Mouse (Mus musculus) embryonic facial prominence, embryonic 15.5 days (tissue): Measurements from ENCODE around the gene H2-K1. TPM values are rescaled to one million over a fixed set of nuclear protein-coding genes. Genes with fewer than 3 reads are reported as not detected.

Experiments
- ATAC-seq: fragments of 200-750 bp; cut with Nextera tagmentation; 2 replicates; pipeline ENCODE4 v1.8.0; 2017; ENCODE audit warnings: low read depth, moderate TSS enrichment; ENCODE audit not compliant: insufficient number of reproducible peaks, low FRiP score, low TSS enrichment
- H3K27ac ChIP-seq: fragments of 300-500 bp; sonication (generic); replicated peaks from 2 replicates; pipeline ENCODE4 v1.5.1; 2015; ENCODE audit warnings: mild to moderate bottlenecking, inconsistent platforms
- H3K27me3 ChIP-seq: fragments of 300-500 bp; sonication (generic); 2 replicates; pipeline ENCODE4 v1.6.1; 2015; ENCODE audit warnings: inconsistent platforms
- H3K36me3 ChIP-seq: fragments of 300-500 bp; sonication (generic); 2 replicates; pipeline ENCODE4 v1.6.1; 2015; ENCODE audit warnings: mild to moderate bottlenecking, inconsistent platforms
- H3K4me1 ChIP-seq: fragments of 300-500 bp; sonication (generic); 2 replicates; pipeline ENCODE4 v1.6.1; 2015; ENCODE audit warnings: inconsistent platforms
- H3K4me2 ChIP-seq: fragments of 300-500 bp; sonication (generic); replicated peaks from 2 replicates; pipeline ENCODE4 v1.6.1; 2015; ENCODE audit warnings: mild to moderate bottlenecking, inconsistent platforms
- H3K4me3 ChIP-seq: fragments of 300-500 bp; sonication (generic); replicated peaks from 2 replicates; pipeline ENCODE4 v1.5.1; 2015; ENCODE audit warnings: mild to moderate bottlenecking, inconsistent platforms
- H3K9ac ChIP-seq: fragments of 300-500 bp; sonication (generic); 2 replicates; pipeline ENCODE4 v1.6.1; 2015; ENCODE audit warnings: inconsistent platforms
- H3K9me3 ChIP-seq: fragments of 300-500 bp; sonication (generic); replicated peaks from 2 replicates; pipeline ENCODE4 v1.6.1; 2016; ENCODE audit warnings: inconsistent platforms
- WGBS: fragments of 180-500 bp; shearing (Covaris S2); methylation state at CpG from one replicate; pipeline ENCODE4 v1.1.7; 2015; 5-methylcytosine and 5-hydroxymethylcytosine counted together
- polyA plus RNA-seq: library from polyadenylated mRNA; unstranded; fragments of >200 nt; fragmentation: Nextera tagmentation; extraction: Ambion mirVana; gene quantifications from 2 replicates; pipeline ENCODE4 v1.2.1, GENCODE M21; 2015

The H2-K1 gene
- polyA plus RNA-seq, 1 experiment from 2014 or later: 29.0 TPM

DNA sequence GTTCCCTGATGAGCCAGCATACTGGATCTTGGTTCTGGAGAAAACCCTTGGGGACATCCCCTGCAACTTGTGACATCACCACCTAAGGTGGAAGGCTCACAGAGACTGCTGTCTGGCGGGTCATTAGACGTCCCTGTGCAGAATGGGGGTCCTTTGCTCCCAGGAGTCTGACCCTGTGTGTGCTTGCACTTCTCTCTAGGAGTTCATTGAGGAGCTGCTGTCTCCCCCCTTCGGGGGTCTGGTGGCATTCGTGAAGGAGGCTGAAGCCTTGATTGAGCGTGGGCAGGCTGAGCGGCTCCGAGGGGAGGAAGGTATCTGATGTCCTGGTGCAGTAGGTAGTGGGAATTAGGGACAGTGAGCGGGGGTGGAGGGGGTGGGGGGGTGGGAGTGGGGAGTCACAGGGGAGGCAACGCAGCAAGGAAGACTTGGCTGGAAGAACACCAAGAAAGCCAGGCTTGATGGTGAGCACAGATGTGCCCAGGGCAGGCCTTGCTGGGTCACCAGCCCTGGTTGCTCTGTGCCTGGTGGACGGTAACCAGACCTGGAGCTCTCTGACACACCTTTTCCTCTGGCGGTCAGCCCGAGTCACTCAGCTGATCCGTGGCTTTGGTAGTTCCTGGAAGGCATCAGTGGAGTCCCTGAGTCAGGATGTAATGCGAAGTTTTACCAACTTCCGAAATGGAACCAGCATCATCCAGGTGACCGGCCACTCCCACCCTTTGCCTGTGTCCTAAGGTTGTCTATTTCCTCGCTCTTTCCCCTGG lies 34.9 kb downstream of the H2-K1 start:
- no peak overlapping the region for H3K4me3 ChIP-seq
- H3K36me3 ChIP-seq: peaks cover 56% of the 10 kb centered on the region
- no peak overlapping the region for H3K9ac ChIP-seq
- 87% methylated on average over 17 of the region's 17 CpGs for WGBS
- H3K4me2 ChIP-seq: no peak overlapping the region
- H3K27ac ChIP-seq: no peak overlapping the region
- H3K9me3 ChIP-seq: no peaks in the 10 kb centered on the region
- H3K27me3 ChIP-seq: no peaks in the 10 kb centered on the region
- no peak for ATAC-seq
- no peaks in the 10 kb centered on the region for H3K4me1 ChIP-seq

DNA sequence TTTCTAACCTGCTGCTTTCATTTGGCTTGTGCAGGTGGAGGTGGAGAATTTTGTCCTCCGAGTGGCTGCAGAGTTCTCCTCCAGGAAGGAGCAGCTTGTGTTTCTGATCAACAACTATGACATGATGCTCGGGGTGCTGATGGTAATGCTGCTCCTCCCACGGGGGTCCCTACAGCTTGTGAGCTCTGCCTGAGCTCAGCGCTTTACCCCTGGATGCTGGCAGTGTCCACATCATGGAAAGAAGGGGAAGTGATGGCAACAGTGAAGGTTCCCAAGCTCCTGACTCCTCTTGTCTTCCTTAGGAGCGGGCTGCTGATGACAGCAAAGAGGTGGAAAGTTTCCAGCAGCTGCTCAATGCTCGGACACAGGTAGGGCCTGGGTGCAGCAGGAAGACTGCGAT lies 37.3 kb downstream of the H2-K1 start:
- Histone ChIP-seq H3K9me3 (no peaks in the 10 kb centered on the region), H3K36me3 (peaks cover 79% of the 10 kb centered on the region), H3K4me3 (no peak overlapping the region), H3K4me2 (no peak overlapping the region), H3K27me3 (no peaks in the 10 kb centered on the region), H3K27ac (no peak overlapping the region), H3K9ac (no peak overlapping the region), H3K4me1 (no peaks in the 10 kb centered on the region)
- 90% methylated on average over 7 of the region's 7 CpGs for WGBS
- no peak for ATAC-seq

DNA sequence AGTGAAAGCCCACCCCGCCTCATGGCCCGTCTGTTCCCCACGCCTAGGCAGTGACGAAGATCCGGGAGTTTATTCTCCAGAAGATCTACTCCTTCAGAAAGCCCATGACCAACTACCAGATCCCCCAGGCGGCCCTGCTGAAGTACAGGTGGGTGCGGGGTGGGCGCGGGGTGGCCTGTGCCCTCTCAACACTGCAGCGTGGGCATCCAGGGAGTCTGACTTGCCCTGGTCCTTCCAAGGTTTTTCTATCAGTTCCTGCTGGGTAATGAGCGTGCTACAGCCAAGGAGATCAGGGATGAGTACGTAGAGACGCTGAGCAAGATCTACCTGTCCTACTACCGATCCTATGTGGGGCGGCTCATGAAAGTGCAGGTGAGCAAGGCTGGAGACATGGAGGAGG lies 40.2 kb downstream of the H2-K1 start:
- no peak overlapping the region for H3K4me3 ChIP-seq
- peaks cover 64% of the 10 kb centered on the region for H3K36me3 ChIP-seq

DNA sequence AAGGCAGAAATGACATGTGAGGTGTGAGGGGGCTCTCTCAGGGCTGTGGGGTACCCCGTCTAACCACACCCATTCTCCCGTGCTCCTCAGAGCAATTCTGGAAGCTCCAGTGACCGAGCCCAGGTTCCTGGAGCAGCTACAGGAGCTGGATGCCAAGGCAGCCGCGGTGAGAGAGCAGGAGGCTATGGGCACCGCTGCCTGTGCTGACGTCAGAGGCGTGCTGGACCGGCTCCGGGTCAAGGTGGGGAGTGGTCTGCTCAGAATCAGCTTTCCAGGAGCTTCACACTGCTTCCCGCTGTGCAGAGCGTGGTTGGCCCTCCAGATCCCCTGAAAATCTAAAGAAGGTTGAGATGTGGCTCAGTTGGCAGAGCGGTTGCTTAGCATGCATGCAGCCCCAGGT lies 41.0 kb downstream of the H2-K1 start:
- Histone ChIP-seq H3K27ac (no peak overlapping the region), H3K9ac (no peak overlapping the region), H3K9me3 (no peaks in the 10 kb centered on the region), H3K4me1 (peaks cover 17% of the 10 kb centered on the region), H3K27me3 (no peaks in the 10 kb centered on the region), H3K4me3 (no peak overlapping the region), H3K36me3 (peaks cover 62% of the 10 kb centered on the region), H3K4me2 (no peak overlapping the region)
- no peak for ATAC-seq
- 92% methylated on average over 13 of the region's 13 CpGs for WGBS

More for the DNA sequence above, 40.2 kb downstream of the H2-K1 start:
- Histone ChIP-seq H3K9ac (no peak overlapping the region), H3K9me3 (no peaks in the 10 kb centered on the region), H3K4me1 (peaks cover 11% of the 10 kb centered on the region), H3K27ac (no peak overlapping the region), H3K27me3 (no peaks in the 10 kb centered on the region), H3K4me2 (no peak overlapping the region)
- WGBS: 94% methylated on average over 15 of the region's 15 CpGs
- ATAC-seq: no peak

DNA sequence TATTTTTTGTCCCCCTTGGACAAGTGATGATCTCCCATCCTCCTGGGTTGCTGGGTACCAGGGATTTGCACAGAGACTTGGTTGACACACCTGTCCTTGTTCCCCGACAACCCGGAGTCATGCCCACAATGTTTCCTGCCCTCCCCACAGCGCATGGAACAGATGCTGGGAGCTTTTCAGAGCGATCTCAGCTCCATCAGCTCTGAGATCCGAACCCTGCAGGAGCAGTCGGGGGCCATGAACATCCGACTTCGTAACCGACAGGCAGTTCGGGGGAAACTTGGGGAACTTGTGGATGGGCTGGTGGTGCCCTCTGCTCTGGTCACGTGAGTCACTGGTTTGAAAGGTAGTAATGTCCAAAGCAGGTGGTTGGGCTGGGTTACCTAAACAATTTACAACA lies 41.7 kb downstream of the H2-K1 start:
- no peak for ATAC-seq
- WGBS: 95% methylated on average over 11 of the region's 11 CpGs
- Histone ChIP-seq H3K9me3 (no peaks in the 10 kb centered on the region), H3K27me3 (no peaks in the 10 kb centered on the region), H3K4me3 (no peak overlapping the region), H3K9ac (no peak overlapping the region), H3K27ac (no peak overlapping the region), H3K4me2 (no peak overlapping the region), H3K4me1 (peaks cover 24% of the 10 kb centered on the region), H3K36me3 (peaks cover 61% of the 10 kb centered on the region)

DNA sequence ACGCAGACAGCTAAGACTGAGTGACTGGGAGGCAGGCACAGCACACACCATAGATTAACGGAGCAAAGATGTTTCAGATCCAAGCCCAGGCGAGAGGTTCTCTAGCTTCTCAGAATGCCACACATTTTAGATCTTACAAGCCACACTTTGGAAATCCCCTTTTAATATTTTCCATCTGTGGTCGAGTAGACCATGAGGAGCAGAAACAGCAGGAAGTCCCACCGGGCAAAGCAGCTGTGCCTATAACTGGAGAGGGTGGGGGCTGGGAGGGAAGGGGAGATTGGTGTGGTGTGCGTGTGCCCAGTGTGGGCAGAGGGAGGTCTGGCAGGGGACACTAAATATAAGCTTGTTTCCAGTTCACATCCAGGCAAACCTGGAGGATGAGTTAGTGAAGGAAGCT lies 42.7 kb downstream of the H2-K1 start:
- peaks cover 34% of the 10 kb centered on the region for H3K4me1 ChIP-seq
- H3K27me3 ChIP-seq: no peaks in the 10 kb centered on the region
- ATAC-seq: no peak
- 55% methylated on average over 6 of the region's 6 CpGs for WGBS
- H3K4me3 ChIP-seq: no peak overlapping the region
- H3K9ac ChIP-seq: no peak overlapping the region
- H3K36me3 ChIP-seq: peaks cover 61% of the 10 kb centered on the region
- no peak overlapping the region for H3K27ac ChIP-seq
- no peak overlapping the region for H3K4me2 ChIP-seq
- no peaks in the 10 kb centered on the region for H3K9me3 ChIP-seq

DNA sequence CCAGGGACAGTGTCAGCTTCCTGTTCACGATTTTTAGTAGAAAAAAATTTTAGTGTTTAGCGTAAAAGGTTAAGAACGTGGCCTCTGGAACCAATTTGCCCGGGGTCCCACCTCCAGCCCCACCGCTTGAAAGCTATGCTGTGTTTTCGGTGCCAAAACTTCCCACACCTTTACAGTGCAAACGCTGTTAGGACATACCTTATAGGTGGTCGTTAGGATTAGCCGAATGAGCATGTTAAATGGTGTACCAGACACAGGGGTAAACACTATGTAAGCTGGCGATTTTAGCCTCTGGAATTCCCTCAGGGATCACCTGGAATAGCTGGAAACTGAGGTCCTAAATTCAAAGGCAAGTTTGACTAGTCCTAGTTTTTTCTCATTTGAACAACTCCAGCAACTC lies 43.8 kb downstream of the H2-K1 start:
- whole genome bisulfite sequencing: 10% methylated on average over 10 of the region's 10 CpGs
- H3K27me3 ChIP-seq: no peaks in the 10 kb centered on the region
- peak overlapping the region; percentile 70 for H3K4me2 ChIP-seq
- peak overlapping the region; percentile 97 for H3K27ac ChIP-seq
- H3K4me1 ChIP-seq: peaks cover 45% of the 10 kb centered on the region
- H3K9me3 ChIP-seq: no peaks in the 10 kb centered on the region
- no peak for ATAC-seq
- H3K4me3 ChIP-seq: peak overlapping the region; percentile 87
- peaks cover 60% of the 10 kb centered on the region for H3K36me3 ChIP-seq
- peak overlapping the region; percentile 44 for H3K9ac ChIP-seq

DNA sequence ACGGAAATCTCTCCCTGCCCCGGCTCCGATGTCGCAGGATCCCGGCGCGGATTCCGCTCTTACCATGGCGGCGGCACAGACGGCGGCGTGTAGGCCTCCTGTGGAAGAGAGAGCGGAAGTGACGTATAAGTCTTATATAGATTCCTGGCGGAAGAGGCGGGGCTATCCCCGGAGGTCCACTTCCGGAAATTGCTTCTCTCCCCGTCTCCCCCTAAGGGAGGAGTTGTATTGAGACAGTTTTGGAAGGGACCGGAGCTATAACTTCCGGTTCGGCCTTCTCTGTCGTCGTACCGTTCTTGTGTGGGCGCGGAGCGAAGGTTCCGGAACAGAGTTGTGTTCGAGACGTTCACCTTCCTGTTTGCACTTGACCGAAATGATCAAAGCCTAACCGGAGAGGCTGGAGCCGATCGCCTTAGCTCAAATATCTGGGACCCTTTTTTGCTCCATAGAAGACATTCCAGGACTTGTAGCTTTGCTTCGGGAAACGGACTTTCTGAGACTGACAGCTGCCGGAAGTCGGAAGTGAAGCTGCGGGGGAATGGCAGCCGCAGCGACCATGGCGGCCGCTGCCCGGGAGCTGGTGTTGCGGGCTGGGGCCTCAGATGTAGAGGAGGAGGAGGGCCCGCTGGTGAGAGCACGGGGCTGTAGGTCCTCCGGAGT lies 44.5 kb downstream of the H2-K1 start, which contains the start of the genes Vps52 and Rps18:
Gene Vps52, plus strand, starts transcription at position 258 of the 660 bp plus-strand sequence.
Gene Rps18, minus strand, starts transcription at position 447 of the 660 bp plus-strand sequence.
- H3K36me3 ChIP-seq: peaks cover 53% of the 10 kb centered on the region

DNA sequence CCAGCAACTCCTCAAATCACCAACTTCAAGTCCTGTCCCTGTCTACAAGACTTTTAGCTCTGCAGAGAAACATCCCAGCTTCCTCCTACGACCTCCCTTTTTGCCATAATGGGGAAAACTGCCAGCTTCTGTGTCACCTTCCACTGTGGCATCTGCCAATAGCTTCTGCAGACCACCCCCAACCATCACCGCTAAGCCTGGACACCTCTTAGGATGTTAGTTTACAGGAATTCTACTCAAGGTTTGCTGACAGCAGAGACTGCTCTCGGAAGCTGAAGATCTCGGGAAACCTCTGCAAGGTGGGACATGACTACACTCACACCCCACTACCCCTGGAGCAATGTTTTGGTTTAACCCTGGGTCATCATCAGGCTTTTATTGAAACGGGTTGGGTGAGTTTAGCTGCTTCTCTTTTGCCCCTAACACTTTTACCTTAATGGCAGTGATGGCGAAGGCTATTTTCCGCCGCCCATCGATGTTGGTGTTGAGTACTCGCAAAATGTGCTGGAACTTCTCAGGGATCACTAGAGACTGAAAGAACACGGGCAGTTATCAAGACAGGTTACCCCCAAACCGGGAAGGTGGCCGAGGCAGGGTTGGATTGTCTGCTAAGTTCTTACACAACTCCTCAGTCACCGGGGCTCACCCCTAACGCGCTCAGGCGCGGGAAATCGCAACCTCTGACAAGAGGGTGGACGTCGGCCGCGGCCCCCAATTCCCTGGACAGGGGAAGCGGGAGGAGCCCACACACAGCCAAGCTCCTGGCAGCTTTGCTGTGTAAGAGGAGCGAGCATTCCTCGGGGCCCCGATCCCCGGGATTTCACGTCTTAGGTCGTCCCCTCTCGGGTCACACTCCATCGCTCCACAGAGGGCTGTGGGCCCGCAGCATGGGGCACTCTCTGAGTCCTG lies 45.2 kb downstream of the H2-K1 start:
- peak; percentile 1; the same call in 1 of the 2 replicates for ATAC-seq
- Histone ChIP-seq H3K27ac (peak overlapping the region; percentile 97), H3K27me3 (no peaks in the 10 kb centered on the region), H3K36me3 (peaks cover 46% of the 10 kb centered on the region), H3K9me3 (no peaks in the 10 kb centered on the region), H3K4me1 (peaks cover 59% of the 10 kb centered on the region), H3K4me2 (peak overlapping the region; percentile 85), H3K9ac (peak overlapping the region; percentile 97), H3K4me3 (peak overlapping the region; percentile 87)
- under 1% methylated on average over 33 of the region's 33 CpGs for WGBS

More for the DNA sequence above, 44.5 kb downstream of the H2-K1 start, which contains the start of the genes Vps52 and Rps18:
- ATAC-seq: peak; percentile 87
- Histone ChIP-seq H3K9ac (peak within 1 kb of the TSS; percentile 97), H3K27ac (peak within 1 kb of the TSS; percentile 97), H3K9me3 (no peaks in the 10 kb centered on the region), H3K27me3 (no peaks in the 10 kb centered on the region), H3K4me3 (peak within 1 kb of the TSS; percentile 87), H3K4me1 (peaks cover 51% of the 10 kb centered on the region), H3K4me2 (peak within 1 kb of the TSS; percentile 85)
- under 1% methylated on average over 50 of the region's 50 CpGs for WGBS

DNA sequence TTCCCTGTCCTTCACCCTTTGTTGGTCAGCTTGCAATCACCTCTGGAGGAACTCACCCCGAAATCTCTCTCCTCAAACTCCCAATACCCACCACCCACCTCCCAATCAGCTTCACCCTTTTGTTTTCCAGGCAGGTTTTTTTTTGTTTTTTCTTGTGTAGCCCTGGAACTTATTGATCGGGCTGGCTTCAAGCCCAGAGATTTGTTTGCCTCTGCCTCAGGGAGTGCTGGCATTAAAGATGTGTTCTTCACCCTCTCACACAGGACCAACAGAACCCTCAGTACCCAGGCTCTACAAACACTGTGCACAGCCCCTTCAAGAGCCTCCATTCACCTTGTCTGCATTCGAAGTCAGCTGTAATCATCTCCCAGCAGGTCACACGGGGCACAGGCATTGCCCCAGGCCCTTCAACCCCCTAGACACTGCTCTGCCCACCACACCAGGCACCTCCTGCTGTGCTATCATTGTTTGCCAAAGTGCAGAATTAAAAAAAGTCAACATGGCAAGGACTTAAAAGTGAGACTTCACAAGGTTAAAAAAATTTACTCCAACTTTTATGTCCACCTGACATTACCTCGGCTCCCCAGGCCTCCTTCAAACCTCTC lies 46.1 kb downstream of the H2-K1 start:
- peak overlapping the region; percentile 97 for H3K9ac ChIP-seq
- peak overlapping the region; percentile 87 for H3K4me3 ChIP-seq
- peak overlapping the region; percentile 85 for H3K4me2 ChIP-seq
- peaks cover 44% of the 10 kb centered on the region for H3K36me3 ChIP-seq
- peaks cover 66% of the 10 kb centered on the region for H3K4me1 ChIP-seq
- no peaks in the 10 kb centered on the region for H3K27me3 ChIP-seq
- H3K27ac ChIP-seq: peak overlapping the region; percentile 97
- H3K9me3 ChIP-seq: no peaks in the 10 kb centered on the region
- no peak for ATAC-seq
- WGBS: 32% methylated on average over 5 of the region's 5 CpGs
